Mouse (Mus musculus) heart, postnatal 0 days (tissue): ENCODE results near the gene Fam161a. TPM values are rescaled to one million over a fixed set of nuclear protein-coding genes. Genes with fewer than 3 reads are reported as not detected.
A peak's percentile ranks its signal among the peaks of the same experiment; 100 is the strongest.

Experiments used
- ATAC-seq: fragments of 200-750 bp; cut with Nextera tagmentation; 2 replicates; pipeline ENCODE4 v1.8.0; 2017; ENCODE audit warnings: low read depth, moderate number of reproducible peaks, moderate library complexity; ENCODE audit not compliant: insufficient read depth
- DNase-seq: peaks from one replicate; pipeline ENCODE4 v3.0.0-alpha.2; 2016; ENCODE audit warnings: low spot score
- H3K27ac ChIP-seq: fragments of 300-500 bp; sonication (generic); 2 replicates; pipeline ENCODE4 v1.5.1; 2014; ENCODE audit warnings: low read depth, mild to moderate bottlenecking
- H3K27me3 ChIP-seq: fragments of 300-500 bp; sonication (generic); 2 replicates; pipeline ENCODE4 v1.6.1; 2014; ENCODE audit warnings: low read length, mixed read lengths; ENCODE audit not compliant: control insufficient read depth, insufficient read depth
- H3K36me3 ChIP-seq: fragments of 300-500 bp; sonication (generic); replicated peaks from 2 replicates; pipeline ENCODE4 v1.6.1; 2014; ENCODE audit warnings: low read length, mixed read lengths; ENCODE audit not compliant: control insufficient read depth, insufficient read depth
- H3K4me1 ChIP-seq: fragments of 300-500 bp; sonication (generic); 2 replicates; pipeline ENCODE4 v1.6.1; 2014; ENCODE audit warnings: antibody characterized with exemption; ENCODE audit not compliant: control insufficient read depth, insufficient read depth
- H3K4me2 ChIP-seq: fragments of 300-500 bp; sonication (generic); 2 replicates; pipeline ENCODE4 v1.6.1; 2014; ENCODE audit warnings: low read depth, mild to moderate bottlenecking, low read length, moderate library complexity
- H3K4me3 ChIP-seq: fragments of 300-500 bp; sonication (generic); 2 replicates; pipeline ENCODE4 v1.5.1; 2014; ENCODE audit warnings: low read depth, low read length
- H3K9ac ChIP-seq: fragments of 300-500 bp; sonication (generic); replicated peaks from 2 replicates; pipeline ENCODE4 v1.6.1; 2014; ENCODE audit warnings: low read depth, low read length, mixed read lengths
- H3K9me3 ChIP-seq: fragments of 300-500 bp; sonication (generic); replicated peaks from 2 replicates; pipeline ENCODE4 v1.6.1; 2016; ENCODE audit warnings: low read length; ENCODE audit not compliant: control insufficient read depth
- CTCF ChIP-seq: IDR thresholded peaks from 2 replicates; pipeline ENCODE4 v1.5.1; 2016; ENCODE audit warnings: antibody characterized with exemption, control low read depth, low read depth
- EP300 ChIP-seq: IDR thresholded peaks from 2 replicates; pipeline ENCODE4 v1.6.1; 2016; ENCODE audit warnings: antibody characterized with exemption, low read depth
- WGBS: fragments of 180-500 bp; shearing (Covaris S2); extraction: QIAGEN DNeasy Blood & Tissue Kit; methylation state at CpG from one replicate; pipeline ENCODE4 v1.1.7; 2014; 5-methylcytosine and 5-hydroxymethylcytosine counted together
- polyA plus RNA-seq: library from polyadenylated mRNA; unstranded; fragments of >200 nt; fragmentation: Nextera tagmentation; extraction: Ambion mirVana; gene quantifications from 2 replicates; pipeline ENCODE4 v1.2.1, GENCODE M21; 2015
- total RNA-seq: library from RNA; depleted of rRNA; stranded (reverse); fragments of >200 nt; gene quantifications from 2 replicates; pipeline ENCODE4 v1.2.3, GENCODE M21; 2014; ENCODE audit warnings: low replicate concordance

Fam161a gene
- total and polyA plus RNA-seq, 2 experiments from 2014 or later, result 0.34 to 1.3 TPM

- ATAC-seq (no peak), DNase-seq (no peak)
- Histone ChIP-seq H3K27ac (peak overlapping the region; percentile 92), H3K4me1 (peaks cover 13% of the 10 kb centered on the region), H3K27me3 (no peaks in the 10 kb centered on the region), H3K4me3 (peak overlapping the region; percentile 83), H3K9me3 (no peaks in the 10 kb centered on the region), H3K9ac (peak overlapping the region; percentile 93), H3K36me3 (peaks cover 28% of the 10 kb centered on the region), H3K4me2 (peak overlapping the region; percentile 81)
- TF ChIP-seq EP300 (no peak), CTCF (no peak)
- 6% methylated on average over 14 of the region's 14 CpGs for WGBS
Observed at GRCm38 (mm10) chr11:22991218-22991835, 16.0 kb upstream of the Fam161a start.

DNA sequence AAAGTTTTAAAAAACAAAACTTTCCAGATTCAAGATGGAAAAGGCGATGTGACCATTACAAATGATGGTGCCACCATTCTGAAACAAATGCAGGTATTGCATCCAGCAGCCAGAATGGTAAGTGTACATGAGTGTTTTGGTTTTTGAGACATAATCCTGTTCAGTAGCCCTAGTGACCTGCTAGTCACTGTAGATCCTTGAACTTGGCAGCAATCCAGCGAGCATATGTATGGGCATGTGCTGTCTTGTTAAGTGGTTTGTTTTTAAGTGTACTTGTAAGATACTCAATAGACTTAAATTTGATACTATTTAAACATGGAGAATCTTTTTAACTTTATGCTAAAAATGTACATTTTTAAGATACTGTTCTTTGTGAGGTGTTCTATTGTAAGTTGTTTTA lies 13.1 kb upstream of the Fam161a start:
- 72% methylated on average over 2 of the region's 2 CpGs for WGBS
- H3K9me3 ChIP-seq, result no peaks in the 10 kb centered on the region
- no peak overlapping the region for H3K4me2 ChIP-seq
- no peak overlapping the region for H3K9ac ChIP-seq
- no peak for DNase-seq
- H3K4me1 ChIP-seq, result peaks cover 13% of the 10 kb centered on the region
- no peak overlapping the region for H3K4me3 ChIP-seq
- H3K27me3 ChIP-seq, result no peaks in the 10 kb centered on the region
- no peak for ATAC-seq
- H3K27ac ChIP-seq, result no peak overlapping the region
- TF ChIP-seq EP300 (no peak), CTCF (no peak)
- H3K36me3 ChIP-seq, result peaks cover 55% of the 10 kb centered on the region

- no peak overlapping the region for H3K9ac ChIP-seq
- no peak overlapping the region for H3K4me2 ChIP-seq
- 87% methylated on average over 4 of the region's 4 CpGs for WGBS
- H3K9me3 ChIP-seq, result no peaks in the 10 kb centered on the region
- no peak overlapping the region for H3K4me3 ChIP-seq
- peaks cover 13% of the 10 kb centered on the region for H3K4me1 ChIP-seq
- no peak for ATAC-seq
- no peaks in the 10 kb centered on the region for H3K27me3 ChIP-seq
- TF ChIP-seq EP300, result no peak
- TF ChIP-seq CTCF, result no peak
- no peak overlapping the region for H3K27ac ChIP-seq
- peaks cover 67% of the 10 kb centered on the region for H3K36me3 ChIP-seq
- no peak for DNase-seq
Observed at GRCm38 (mm10) chr11:22995461-22995860, 11.9 kb upstream of the Fam161a start.

DNA sequence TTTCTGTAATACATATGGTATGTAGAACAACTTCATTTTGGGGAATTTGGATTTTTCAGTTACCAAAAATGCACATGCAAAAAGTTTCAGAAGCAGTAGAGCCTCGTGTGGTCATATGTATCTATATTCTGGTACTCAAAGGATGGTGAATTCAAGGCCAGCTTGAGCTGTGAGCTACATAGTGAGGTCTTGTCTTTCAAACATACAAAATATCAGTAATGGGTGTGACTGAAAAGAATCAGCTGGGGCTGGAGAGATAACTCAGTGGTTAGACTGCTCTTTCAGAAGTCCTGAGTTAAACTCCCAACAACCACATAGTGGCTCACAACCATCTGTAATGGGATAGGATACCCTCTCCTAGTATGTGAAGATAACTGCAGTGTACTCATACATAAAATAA lies 9.0 kb upstream of the Fam161a start:
- TF ChIP-seq CTCF (no peak), EP300 (no peak)
- H3K4me3 ChIP-seq, result no peak overlapping the region
- 53% methylated on average over 1 of the region's 1 CpGs for WGBS
- H3K9ac ChIP-seq, result no peak overlapping the region
- peaks cover 91% of the 10 kb centered on the region for H3K36me3 ChIP-seq
- H3K27ac ChIP-seq, result no peak overlapping the region
- H3K4me1 ChIP-seq, result no peaks in the 10 kb centered on the region
- no peak overlapping the region for H3K4me2 ChIP-seq
- no peaks in the 10 kb centered on the region for H3K27me3 ChIP-seq
- ATAC-seq (no peak), DNase-seq (no peak)
- H3K9me3 ChIP-seq, result no peaks in the 10 kb centered on the region

DNA sequence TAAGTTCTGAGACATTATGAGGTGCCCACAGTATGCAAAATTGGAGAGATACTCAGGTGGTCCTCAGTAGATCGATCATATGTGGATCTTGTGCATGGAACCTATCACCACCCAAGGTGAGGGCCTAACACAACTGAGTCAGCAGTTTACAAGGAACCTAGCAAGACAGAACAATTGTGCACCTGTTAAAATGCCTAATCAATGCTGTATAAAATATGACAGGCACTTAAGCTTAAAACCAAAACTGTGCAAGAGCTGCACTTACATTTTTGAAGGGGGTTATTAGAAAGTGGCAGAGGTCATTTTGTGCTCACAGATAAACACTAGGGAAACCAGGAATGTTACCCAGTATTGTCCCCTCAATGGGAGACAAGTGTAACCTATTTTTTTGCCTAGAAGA lies 2.1 kb upstream of the Fam161a start:
- no peaks in the 10 kb centered on the region for H3K9me3 ChIP-seq
- H3K9ac ChIP-seq, result no peak overlapping the region
- whole genome bisulfite sequencing, result 90% methylated on average over 1 of the region's 1 CpGs
- H3K36me3 ChIP-seq, result peaks cover 38% of the 10 kb centered on the region
- no peak for ATAC-seq
- no peak for TF ChIP-seq EP300
- no peak for TF ChIP-seq CTCF
- DNase-seq, result no peak
- no peaks in the 10 kb centered on the region for H3K27me3 ChIP-seq
- 0 out of 2 replicates have a peak, but pooled peaks cover 5% of the 10 kb centered on the region for H3K4me1 ChIP-seq
- no peak overlapping the region for H3K4me2 ChIP-seq
- H3K4me3 ChIP-seq, result no peak overlapping the region
- H3K27ac ChIP-seq, result no peak overlapping the region

GRCm38 (mm10) chr11:23007166-23007480 lies 208 bp upstream of the Fam161a start:
- DNase-seq (no peak), ATAC-seq (no peak)
- Histone ChIP-seq H3K9me3 (no peaks in the 10 kb centered on the region), H3K27me3 (no peaks in the 10 kb centered on the region), H3K4me1 (0 out of 2 replicates have a peak, but pooled peaks cover 5% of the 10 kb centered on the region), H3K4me2 (peak overlapping the region; percentile 81), H3K9ac (peak overlapping the region; percentile 42; the same call in 1 of the 2 replicates), H3K36me3 (peaks cover 22% of the 10 kb centered on the region), H3K4me3 (peak overlapping the region; percentile 57), H3K27ac (0 out of 2 replicates have a peak overlapping the region, but pooled peaks have one; percentile 20)
- TF ChIP-seq CTCF (0 out of 2 replicates have a peak, but pooled peaks have one; percentile 4), EP300 (no peak)
- WGBS, result 3% methylated on average over 6 of the region's 6 CpGs
